Mouse (Mus musculus): ENCODE data around the gene Nrxn3. TPM values are rescaled to one million over a fixed set of nuclear protein-coding genes. Genes with fewer than 3 reads are reported as not detected.
A peak's percentile ranks its signal among the peaks of the same experiment; 100 is the strongest.

The Nrxn3 gene
- polyA plus RNA-seq, 1 experiment from 2014 or later: 79.7 TPM

DNA sequence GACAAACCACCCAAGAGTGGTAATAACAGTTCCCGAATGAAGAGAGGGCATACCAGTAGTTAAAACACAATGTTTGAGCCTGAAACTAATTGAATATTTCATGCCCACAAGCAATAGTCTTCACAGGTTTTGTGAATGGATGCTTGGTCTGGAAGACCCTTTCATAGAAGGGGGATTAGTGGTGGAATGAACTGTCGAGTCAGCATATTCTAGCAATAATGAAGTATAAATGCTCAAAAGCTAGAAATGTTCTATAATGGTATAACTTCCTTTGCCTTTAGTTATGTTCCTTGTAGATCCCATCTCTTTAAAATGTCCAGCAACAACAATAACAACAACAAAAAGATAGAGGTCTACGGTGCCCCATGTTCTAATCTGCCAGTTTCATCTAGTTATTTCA is 1475.3 kb downstream of the Nrxn3 start:
- 69% methylated on average over 3 of the region's 3 CpGs for WGBS
- ATAC-seq: no peak

DNA sequence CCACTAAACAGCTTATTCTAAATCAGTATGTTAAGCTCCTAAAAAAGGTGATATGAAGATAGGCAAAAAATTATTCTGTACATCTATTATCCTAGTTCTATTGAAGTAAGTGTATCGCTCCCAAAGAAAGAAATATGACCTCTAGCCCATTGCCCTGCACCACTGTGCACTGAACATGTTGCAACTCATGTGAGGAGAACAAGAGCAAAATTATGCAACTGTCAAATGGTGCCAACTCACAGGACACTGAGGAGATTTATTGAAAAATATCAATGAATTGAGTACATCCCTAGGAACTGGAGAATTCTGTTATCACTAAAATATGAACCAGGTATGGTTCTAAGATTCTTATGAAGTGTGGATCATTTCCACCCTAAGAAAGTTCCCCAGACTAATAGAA is 1479.8 kb downstream of the Nrxn3 start:
- H3K4me1 ChIP-seq: no peaks in the 10 kb centered on the region
- no peaks in the 10 kb centered on the region for H3K9me3 ChIP-seq (replicated peaks)
- H3K9ac ChIP-seq: no peak overlapping the region
- H3K4me2 ChIP-seq: no peak overlapping the region
- 98% methylated on average over 1 of the region's 1 CpGs for WGBS
- no peaks in the 10 kb centered on the region for H3K36me3 ChIP-seq (ENCODE audit: poor library complexity, severe bottlenecking)
- no peak for ATAC-seq
- no peak overlapping the region for H3K27ac ChIP-seq
- no peak overlapping the region for H3K4me3 ChIP-seq
- no peaks in the 10 kb centered on the region for H3K27me3 ChIP-seq

More for the DNA sequence above, 1475.3 kb downstream of the Nrxn3 start:
- Histone ChIP-seq H3K27me3 (no peaks in the 10 kb centered on the region), H3K4me2 (no peak overlapping the region), H3K4me1 (no peaks in the 10 kb centered on the region), H3K27ac (no peak overlapping the region), H3K36me3 (ENCODE audit: poor library complexity, severe bottlenecking) (no peaks in the 10 kb centered on the region), H3K9me3 (replicated peaks) (no peaks in the 10 kb centered on the region), H3K9ac (no peak overlapping the region), H3K4me3 (no peak overlapping the region)

DNA sequence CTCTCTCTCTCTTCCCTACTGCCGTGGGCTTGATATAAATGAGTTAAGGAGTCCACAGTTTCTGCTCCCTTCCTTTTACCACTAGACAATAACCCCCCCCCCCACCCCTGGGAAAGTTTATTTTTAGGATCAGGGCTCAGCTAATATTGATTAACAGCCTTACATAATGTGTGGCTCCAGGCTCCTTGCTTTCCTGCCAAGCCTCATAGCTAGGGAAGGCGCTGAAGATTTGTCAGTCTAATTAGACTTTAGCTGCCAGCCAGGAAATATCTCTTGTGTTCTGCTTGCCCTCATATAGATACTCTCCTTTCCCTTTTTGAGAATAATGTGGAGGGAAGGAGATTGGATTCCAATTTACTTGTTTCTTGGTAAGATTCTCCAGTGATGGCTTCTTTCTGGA is 1488.7 kb downstream of the Nrxn3 start:
- ATAC-seq: no peak
- H3K36me3 ChIP-seq (ENCODE audit: poor library complexity, severe bottlenecking): no peaks in the 10 kb centered on the region
- H3K9ac ChIP-seq: no peak overlapping the region
- 73% methylated on average over 2 of the region's 2 CpGs for WGBS
- no peak overlapping the region for H3K4me2 ChIP-seq
- no peaks in the 10 kb centered on the region for H3K9me3 ChIP-seq (replicated peaks)
- no peaks in the 10 kb centered on the region for H3K27me3 ChIP-seq
- no peak overlapping the region for H3K27ac ChIP-seq
- no peaks in the 10 kb centered on the region for H3K4me1 ChIP-seq
- no peak overlapping the region for H3K4me3 ChIP-seq

DNA sequence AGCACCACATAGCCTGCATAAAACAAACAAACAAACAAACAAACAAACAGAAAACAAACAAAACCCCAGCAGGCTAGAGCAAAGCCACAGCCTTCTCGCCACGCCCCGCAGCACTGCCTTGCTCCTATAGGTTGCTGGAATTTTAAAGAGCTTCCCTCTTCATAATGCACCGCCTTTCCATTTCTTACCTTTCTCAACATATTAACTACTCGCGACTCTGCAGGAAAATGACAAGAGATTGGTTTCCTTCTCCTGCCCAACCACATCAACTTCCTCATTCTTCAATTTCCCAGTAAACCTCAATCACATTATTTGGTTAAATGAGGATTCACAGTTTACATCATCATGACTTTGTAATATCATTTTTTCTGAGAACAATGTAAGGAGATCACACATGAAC is 1494.4 kb downstream of the Nrxn3 start:
- Histone ChIP-seq H3K4me2 (no peak overlapping the region), H3K9me3 (replicated peaks) (no peaks in the 10 kb centered on the region), H3K4me1 (no peaks in the 10 kb centered on the region), H3K9ac (no peak overlapping the region), H3K36me3 (ENCODE audit: poor library complexity, severe bottlenecking) (no peaks in the 10 kb centered on the region), H3K27me3 (no peaks in the 10 kb centered on the region), H3K4me3 (no peak overlapping the region), H3K27ac (no peak overlapping the region)
- WGBS: 90% methylated on average over 6 of the region's 6 CpGs
- ATAC-seq: no peak

DNA sequence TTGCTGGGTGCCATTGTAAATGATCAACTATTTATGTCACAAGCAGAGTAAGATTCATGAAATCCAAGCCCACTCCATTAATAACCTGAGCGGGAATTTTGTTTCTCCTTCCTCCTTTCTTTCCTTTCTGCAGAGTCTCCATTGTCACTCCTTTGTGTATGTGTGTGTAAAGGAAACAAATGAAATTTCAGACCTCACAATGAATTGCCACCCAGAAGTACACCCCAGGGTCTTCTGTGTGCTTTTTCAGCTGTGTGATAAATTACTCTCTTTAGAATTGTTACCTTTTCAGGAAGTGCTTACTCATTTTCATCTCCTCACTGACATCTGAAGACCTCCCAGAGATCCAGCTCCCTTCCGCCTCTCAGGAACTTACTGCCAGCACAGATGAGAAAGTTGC is 1506.4 kb downstream of the Nrxn3 start:
- Histone ChIP-seq H3K4me3 (no peak overlapping the region), H3K4me2 (no peak overlapping the region), H3K36me3 (ENCODE audit: poor library complexity, severe bottlenecking) (no peaks in the 10 kb centered on the region), H3K27me3 (no peaks in the 10 kb centered on the region), H3K4me1 (0 out of 2 replicates have a peak, but pooled peaks cover 3% of the 10 kb centered on the region), H3K9ac (no peak overlapping the region), H3K27ac (no peak overlapping the region), H3K9me3 (replicated peaks) (no peaks in the 10 kb centered on the region)
- 48% methylated on average over 2 of the region's 2 CpGs for WGBS
- ATAC-seq: no peak

DNA sequence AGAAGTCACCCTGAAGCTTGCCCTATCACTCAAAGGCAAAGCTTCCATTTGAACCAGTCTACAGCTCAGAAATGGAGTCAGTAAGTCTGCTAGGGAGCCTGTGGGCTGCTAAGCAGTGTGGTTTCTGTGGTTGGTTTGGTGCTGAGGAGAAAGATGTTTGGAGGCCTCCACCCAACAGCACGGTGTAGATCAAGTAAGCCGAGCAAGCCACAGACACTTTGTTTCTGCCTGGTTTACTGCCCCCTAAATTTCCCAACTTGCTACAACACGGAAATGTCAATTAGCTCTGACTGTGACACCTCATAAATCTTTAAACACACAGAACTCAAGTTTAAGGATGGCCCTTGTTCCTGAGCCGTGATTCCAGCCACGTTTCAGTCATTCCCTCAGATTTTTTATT is 1513.4 kb downstream of the Nrxn3 start:
- Histone ChIP-seq H3K9ac (no peak overlapping the region), H3K9me3 (replicated peaks) (no peaks in the 10 kb centered on the region), H3K27me3 (no peaks in the 10 kb centered on the region), H3K27ac (no peak overlapping the region), H3K4me1 (no peaks in the 10 kb centered on the region), H3K4me3 (no peak overlapping the region), H3K4me2 (no peak overlapping the region), H3K36me3 (ENCODE audit: poor library complexity, severe bottlenecking) (no peaks in the 10 kb centered on the region)
- ATAC-seq: no peak
- 79% methylated on average over 5 of the region's 5 CpGs for WGBS

DNA sequence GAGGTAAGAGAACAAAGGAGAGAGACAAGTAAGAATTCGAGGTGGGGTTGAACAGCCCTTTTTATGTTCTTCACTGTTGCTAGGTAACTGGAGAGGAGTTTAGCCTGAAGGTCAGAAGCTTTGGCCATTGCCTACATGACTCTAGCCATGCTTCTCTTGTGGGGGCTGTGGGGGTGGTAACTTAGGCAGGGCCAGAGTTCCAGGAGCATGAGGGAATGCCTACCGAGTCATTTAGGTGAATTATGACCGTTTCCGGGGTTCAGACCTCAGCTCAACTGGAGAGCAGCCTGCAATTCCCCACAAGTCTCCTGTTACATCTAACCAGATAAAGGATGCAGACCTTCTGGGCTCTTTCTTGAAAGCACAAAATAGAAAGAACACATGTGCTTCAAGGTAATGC is 1537.6 kb downstream of the Nrxn3 start:
- no peak for ATAC-seq
- 76% methylated on average over 4 of the region's 4 CpGs for WGBS
- Histone ChIP-seq H3K4me2 (no peak overlapping the region), H3K4me3 (no peak overlapping the region), H3K27ac (no peak overlapping the region), H3K4me1 (no peaks in the 10 kb centered on the region), H3K9me3 (replicated peaks) (no peaks in the 10 kb centered on the region), H3K9ac (no peak overlapping the region), H3K27me3 (no peaks in the 10 kb centered on the region), H3K36me3 (ENCODE audit: poor library complexity, severe bottlenecking) (no peaks in the 10 kb centered on the region)

DNA sequence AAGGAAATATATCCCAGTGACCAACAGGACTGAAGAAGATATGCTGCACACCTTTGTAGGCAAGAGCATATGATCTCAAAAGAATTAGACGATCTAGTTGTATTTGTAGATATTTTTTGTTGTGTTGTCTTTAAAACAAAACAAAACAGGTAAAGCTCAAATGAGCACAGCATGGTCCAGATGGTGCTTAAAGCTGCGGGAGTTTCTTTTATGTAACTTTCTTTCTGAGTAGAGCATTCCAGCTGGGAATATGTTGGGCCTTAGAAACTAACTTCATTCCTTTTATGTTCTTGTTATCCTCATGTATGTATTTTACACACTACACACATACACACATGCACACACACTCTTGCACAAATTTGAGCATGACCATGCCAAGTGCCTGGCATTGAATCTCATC is 1545.4 kb downstream of the Nrxn3 start:
- Histone ChIP-seq H3K27me3 (no peaks in the 10 kb centered on the region), H3K27ac (no peak overlapping the region)
- WGBS: 66% methylated on average over 2 of the region's 2 CpGs

DNA sequence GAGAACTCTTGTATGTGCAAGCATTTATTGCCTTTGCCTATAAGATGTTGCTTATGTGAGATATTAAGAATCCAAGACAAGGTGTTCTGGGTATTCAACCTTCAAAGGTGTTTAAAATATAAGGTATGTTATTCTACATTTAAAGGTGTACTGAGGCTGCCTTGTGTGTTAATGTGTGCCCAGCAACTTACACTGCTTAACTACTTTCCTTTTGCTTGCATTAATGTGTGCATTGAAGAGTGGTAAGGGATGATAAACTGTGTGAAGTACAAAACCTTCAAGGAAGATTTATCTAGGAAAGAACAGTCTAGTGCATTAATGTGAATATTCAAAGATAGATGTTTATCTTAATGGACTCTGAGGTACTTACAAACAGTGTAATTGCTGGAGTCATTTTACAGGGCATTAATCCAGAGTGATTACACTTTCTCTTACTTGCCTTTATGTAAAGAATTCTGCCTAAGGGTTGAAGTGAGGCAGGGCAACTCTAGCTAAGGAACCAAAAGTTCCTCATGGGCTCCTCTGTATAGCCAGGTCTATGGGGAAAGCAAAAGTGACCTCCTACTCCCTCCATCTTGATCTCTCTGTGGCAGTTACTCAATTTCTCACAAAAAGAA is 1548.2 kb downstream of the Nrxn3 start:
- Histone ChIP-seq H3K9me3 (replicated peaks) (no peaks in the 10 kb centered on the region), H3K27ac (no peak overlapping the region), H3K9ac (no peak overlapping the region), H3K4me1 (no peaks in the 10 kb centered on the region), H3K4me3 (no peak overlapping the region), H3K4me2 (no peak overlapping the region), H3K27me3 (no peaks in the 10 kb centered on the region), H3K36me3 (ENCODE audit: poor library complexity, severe bottlenecking) (no peaks in the 10 kb centered on the region)
- ATAC-seq: no peak

More for the DNA sequence above, 1545.4 kb downstream of the Nrxn3 start:
- no peak for ATAC-seq
- Histone ChIP-seq H3K4me2 (no peak overlapping the region), H3K36me3 (ENCODE audit: poor library complexity, severe bottlenecking) (no peaks in the 10 kb centered on the region), H3K9me3 (replicated peaks) (no peaks in the 10 kb centered on the region), H3K9ac (no peak overlapping the region), H3K4me1 (no peaks in the 10 kb centered on the region), H3K4me3 (no peak overlapping the region)

DNA sequence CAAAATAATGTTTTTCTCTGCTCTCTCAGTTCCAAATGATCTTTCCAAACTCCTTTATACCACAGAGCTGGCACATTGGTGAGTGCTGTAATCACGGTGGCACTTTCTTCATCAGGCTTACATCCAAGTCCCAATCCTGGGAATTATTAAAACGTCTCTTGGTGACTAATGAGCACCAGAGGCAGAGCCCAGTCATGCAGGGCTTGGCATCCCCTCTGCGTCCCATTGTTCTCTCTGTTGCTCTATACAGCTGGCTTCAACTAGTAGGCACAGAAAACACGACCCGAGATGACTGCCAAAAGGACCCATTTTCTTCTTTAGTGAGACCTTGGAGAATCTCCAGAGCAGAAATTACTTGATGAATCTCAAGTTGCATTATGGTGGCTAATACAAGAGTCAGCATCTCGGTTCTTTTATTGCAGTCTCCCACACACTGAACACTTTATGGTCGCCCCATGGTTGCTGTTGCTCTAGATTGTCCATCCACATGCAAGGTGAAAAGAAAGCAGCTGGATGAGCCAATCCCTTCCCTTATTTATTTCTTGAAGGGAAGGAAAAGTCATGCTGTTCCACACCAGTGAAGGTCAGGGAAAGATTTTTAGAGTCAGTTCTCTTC is 1552.1 kb downstream of the Nrxn3 start:
- H3K9ac ChIP-seq: no peak overlapping the region
- no peak overlapping the region for H3K4me3 ChIP-seq
- 46% methylated on average over 7 of the region's 7 CpGs for WGBS
- H3K9me3 ChIP-seq (replicated peaks): no peaks in the 10 kb centered on the region
- no peaks in the 10 kb centered on the region for H3K27me3 ChIP-seq
- no peaks in the 10 kb centered on the region for H3K4me1 ChIP-seq
- H3K27ac ChIP-seq: no peak overlapping the region
- ATAC-seq: peak; percentile 95
- no peaks in the 10 kb centered on the region for H3K36me3 ChIP-seq (ENCODE audit: poor library complexity, severe bottlenecking)
- H3K4me2 ChIP-seq: no peak overlapping the region

DNA sequence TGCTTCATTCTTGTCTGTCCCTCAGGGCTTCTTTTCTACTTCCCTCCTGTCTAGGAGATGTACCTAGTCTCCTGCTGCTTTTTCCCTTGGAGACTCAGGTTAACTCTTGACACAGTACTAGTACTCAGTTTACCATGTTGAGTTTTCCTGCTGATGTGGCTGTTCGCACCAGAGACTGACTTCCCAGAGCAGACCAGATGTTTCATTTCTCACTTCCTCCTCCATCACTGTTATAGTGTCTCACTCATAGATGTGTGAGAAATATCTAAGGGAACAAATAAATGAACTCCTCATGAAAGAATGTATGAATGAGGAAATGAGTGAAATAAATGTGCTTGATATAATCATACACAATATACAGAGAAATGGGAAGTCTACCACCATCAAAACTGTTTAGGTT is 1558.6 kb downstream of the Nrxn3 start:
- Histone ChIP-seq H3K9me3 (replicated peaks) (no peaks in the 10 kb centered on the region), H3K4me3 (no peak overlapping the region), H3K9ac (no peak overlapping the region), H3K36me3 (ENCODE audit: poor library complexity, severe bottlenecking) (no peaks in the 10 kb centered on the region), H3K4me2 (no peak overlapping the region), H3K4me1 (peaks cover 8% of the 10 kb centered on the region), H3K27ac (no peak overlapping the region), H3K27me3 (no peaks in the 10 kb centered on the region)
- ATAC-seq: no peak
- 90% methylated on average over 1 of the region's 1 CpGs for WGBS

DNA sequence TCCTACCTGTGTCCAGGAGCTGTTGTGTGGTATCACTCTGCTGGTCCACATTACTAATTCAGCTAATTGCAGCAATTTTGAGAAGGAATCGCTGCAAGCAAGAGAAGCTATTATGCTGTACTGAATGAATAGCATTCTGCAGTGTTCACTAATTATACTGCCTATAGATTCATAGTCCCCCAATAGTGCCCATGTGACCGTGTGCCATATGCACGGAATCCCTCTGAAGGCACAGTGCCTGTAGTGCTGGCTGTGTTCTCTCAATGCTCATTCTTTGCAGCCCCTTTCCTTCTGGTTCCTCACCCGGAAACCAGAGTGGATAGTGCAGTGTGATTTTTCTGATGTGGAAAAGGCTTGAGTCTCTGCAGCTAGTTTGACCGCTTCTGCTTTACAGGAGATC is 1560.3 kb downstream of the Nrxn3 start:
- Histone ChIP-seq H3K36me3 (ENCODE audit: poor library complexity, severe bottlenecking) (no peaks in the 10 kb centered on the region), H3K27me3 (no peaks in the 10 kb centered on the region), H3K9ac (no peak overlapping the region), H3K4me2 (peak overlapping the region; percentile 24; the same call in 1 of the 2 replicates), H3K4me3 (no peak overlapping the region), H3K9me3 (replicated peaks) (no peaks in the 10 kb centered on the region), H3K4me1 (peaks cover 8% of the 10 kb centered on the region), H3K27ac (no peak overlapping the region; the same call in 1 of the 2 replicates)
- peak; percentile 85; the same call in 1 of the 2 replicates for ATAC-seq
- 24% methylated on average over 5 of the region's 5 CpGs for WGBS

DNA sequence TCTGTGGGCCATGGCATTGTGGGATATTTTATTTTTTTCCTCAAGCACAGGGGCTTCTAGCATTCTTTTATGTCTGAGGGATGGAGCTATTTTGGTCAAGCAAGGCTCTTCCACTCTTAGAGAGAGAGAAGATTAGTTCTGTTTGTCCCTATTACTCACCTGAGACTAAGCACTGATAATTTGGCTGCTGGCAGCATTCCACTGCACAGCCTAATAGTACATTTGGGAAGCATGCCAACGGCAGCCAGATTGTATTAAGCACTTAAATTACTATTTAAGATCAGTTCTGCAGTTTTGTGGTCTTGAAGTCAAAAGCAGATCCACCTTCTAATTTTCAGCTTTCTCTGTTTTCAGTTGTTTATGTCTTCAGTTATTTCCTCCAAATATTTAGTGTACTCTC is 1580.0 kb downstream of the Nrxn3 start:
- no peak for ATAC-seq
- Histone ChIP-seq H3K27me3 (no peaks in the 10 kb centered on the region), H3K4me1 (no peaks in the 10 kb centered on the region), H3K27ac (no peak overlapping the region), H3K4me3 (no peak overlapping the region), H3K9ac (no peak overlapping the region), H3K9me3 (replicated peaks) (no peaks in the 10 kb centered on the region), H3K36me3 (ENCODE audit: poor library complexity, severe bottlenecking) (no peaks in the 10 kb centered on the region), H3K4me2 (no peak overlapping the region)
- 76% methylated on average over 1 of the region's 1 CpGs for WGBS
